Mouse (Mus musculus) heart, embryonic 15.5 days (tissue): Measurements from ENCODE around the gene Sar1b. TPM values are rescaled to one million over a fixed set of nuclear protein-coding genes. Genes with fewer than 3 reads are reported as not detected.

Experiments
- ATAC-seq: fragments of 200-750 bp; cut with Nextera tagmentation; replicated peaks from 2 replicates; pipeline ENCODE4 v1.8.0; 2017; ENCODE audit warnings: low read depth, moderate TSS enrichment; ENCODE audit not compliant: insufficient number of reproducible peaks, insufficient read depth, low FRiP score
- H3K27ac ChIP-seq: fragments of 300-500 bp; sonication (generic); 2 replicates; pipeline ENCODE4 v1.5.1; 2015; ENCODE audit warnings: mild to moderate bottlenecking, inconsistent platforms
- H3K27me3 ChIP-seq: fragments of 300-500 bp; sonication (generic); 2 replicates; pipeline ENCODE4 v1.6.1; 2015; ENCODE audit warnings: inconsistent platforms
- H3K36me3 ChIP-seq: fragments of 300-500 bp; sonication (generic); 2 replicates; pipeline ENCODE4 v1.6.1; 2015; ENCODE audit warnings: mild to moderate bottlenecking, inconsistent platforms
- H3K4me1 ChIP-seq: fragments of 300-500 bp; sonication (generic); replicated peaks from 2 replicates; pipeline ENCODE4 v1.6.1; 2015; ENCODE audit warnings: inconsistent platforms
- H3K4me2 ChIP-seq: fragments of 300-500 bp; sonication (generic); 2 replicates; pipeline ENCODE4 v1.6.1; 2015; ENCODE audit warnings: inconsistent platforms, mild to moderate bottlenecking, moderate library complexity
- H3K4me3 ChIP-seq: fragments of 300-500 bp; sonication (generic); 2 replicates; pipeline ENCODE4 v1.5.1; 2015; ENCODE audit warnings: mild to moderate bottlenecking, inconsistent platforms
- H3K9ac ChIP-seq: fragments of 300-500 bp; sonication (generic); 2 replicates; pipeline ENCODE4 v1.6.1; 2015; ENCODE audit warnings: mild to moderate bottlenecking, inconsistent platforms
- H3K9me3 ChIP-seq: fragments of 300-500 bp; sonication (generic); replicated peaks from 2 replicates; pipeline ENCODE4 v1.6.1; 2016; ENCODE audit warnings: inconsistent platforms
- WGBS: fragments of 180-500 bp; shearing (Covaris S2); methylation state at CpG from one replicate; pipeline ENCODE4 v1.1.7; 2015; ENCODE audit warnings: mixed read lengths; 5-methylcytosine and 5-hydroxymethylcytosine counted together
- polyA plus RNA-seq: library from polyadenylated mRNA; unstranded; fragments of >200 nt; fragmentation: Nextera tagmentation; extraction: Ambion mirVana; gene quantifications from 2 replicates; pipeline ENCODE4 v1.2.1, GENCODE M21; 2015

The Sar1b gene
- polyA plus RNA-seq, 1 experiment from 2014 or later = 137 TPM

- Histone ChIP-seq H3K27ac (no peak overlapping the region), H3K27me3 (no peaks in the 10 kb centered on the region), H3K4me1 (peaks cover 6% of the 10 kb centered on the region), H3K4me2 (no peak overlapping the region), H3K36me3 (no peaks in the 10 kb centered on the region), H3K9me3 (no peaks in the 10 kb centered on the region), H3K4me3 (no peak overlapping the region), H3K9ac (no peak overlapping the region)
- 59% methylated on average over 9 of the region's 9 CpGs for WGBS
- no peak for ATAC-seq
Measured at GRCm38 (mm10) chr11:51841149-51841548, 77.7 kb downstream of the Sar1b start.

Other genes starting within 250 kb of the Sar1b start
- gene Phykpl, start 178.9 kb upstream of the Sar1b start, polyA plus RNA-seq = 12.4 and 14.5 TPM in 2 replicates
- gene Hnrnpab, start 156.8 kb upstream of the Sar1b start, polyA plus RNA-seq = 239 and 289 TPM in 2 replicates
- 64.8 and 79.8 TPM in 2 replicates for gene Nhp2, start 144.0 kb upstream of the Sar1b start, polyA plus RNA-seq
- gene Rmnd5b, start 127.8 kb upstream of the Sar1b start, polyA plus RNA-seq = 25.6 and 36.8 TPM in 2 replicates
- gene N4bp3, start 112.8 kb upstream of the Sar1b start, polyA plus RNA-seq = 16.6 and 18.8 TPM in 2 replicates
- 1.00 and 1.5 TPM in 2 replicates for gene D930048N14Rik, start 112.7 kb upstream of the Sar1b start, polyA plus RNA-seq
- 55.5 and 72.2 TPM in 2 replicates for gene 0610009B22Rik, start 74.8 kb upstream of the Sar1b start, polyA plus RNA-seq
- gene Sec24a, start 53 bp upstream of the Sar1b start, polyA plus RNA-seq = 8.8 and 10.6 TPM in 2 replicates
- gene Jade2, start 94.0 kb downstream of the Sar1b start, polyA plus RNA-seq = 0.82 and 1.5 TPM in 2 replicates
- 60.6 and 69.0 TPM in 2 replicates for gene Cdkn2aipnl, start 204.0 kb downstream of the Sar1b start, polyA plus RNA-seq
- 243 and 292 TPM in 2 replicates for gene Ube2b, start 237.1 kb downstream of the Sar1b start, polyA plus RNA-seq
- 9.8 and 10.2 TPM in 2 replicates for gene Cdkl3, start 240.5 kb downstream of the Sar1b start, polyA plus RNA-seq